Mouse (Mus musculus) bone marrow, adult 2 months (tissue): ENCODE data around the gene Olfr1274-ps. TPM values are rescaled to one million over a fixed set of nuclear protein-coding genes. Genes with fewer than 3 reads are reported as not detected.
"Not testable (repeated sequence)": the region's sequence is repeated elsewhere in the genome, so short reads cannot be mapped to it uniquely, and the experiment has no call there.

Experiments used
- H3K27ac ChIP-seq: fragments of 200-500 bp; 2 replicates; pipeline ENCODE4 v1.5.1; 2012; ENCODE audit warnings: low read depth, mild to moderate bottlenecking, control low read depth, inconsistent platforms, low read length; ENCODE audit not compliant: control insufficient read depth, poor library complexity, insufficient read depth
- H3K4me1 ChIP-seq: fragments of 200-500 bp; 2 replicates; pipeline ENCODE4 v1.6.1; 2011; ENCODE audit warnings: low read length; ENCODE audit not compliant: control insufficient read depth, insufficient read depth
- H3K4me3 ChIP-seq: fragments of 200-500 bp; replicated peaks from 2 replicates; pipeline ENCODE3; 2011; ENCODE audit warnings: mild to moderate bottlenecking, low read depth, low read length, control low read depth; ENCODE audit not compliant: control insufficient read depth
- WGBS: fragments of 180-500 bp; shearing (Covaris S2); methylation state at CpG from one replicate; pipeline ENCODE4 v1.1.7; 2018; 5-methylcytosine and 5-hydroxymethylcytosine counted together
- polyA plus RNA-seq: library from polyadenylated mRNA; stranded (reverse); fragments of >200 nt; gene quantifications from 2 replicates; pipeline ENCODE4 v1.2.4, GENCODE M21; 2011; ENCODE audit warnings: low replicate concordance; ENCODE audit not compliant: missing spikeins, insufficient read depth, insufficient read length

Olfr1274-ps gene
- not detected in 2 replicates for polyA plus RNA-seq

DNA sequence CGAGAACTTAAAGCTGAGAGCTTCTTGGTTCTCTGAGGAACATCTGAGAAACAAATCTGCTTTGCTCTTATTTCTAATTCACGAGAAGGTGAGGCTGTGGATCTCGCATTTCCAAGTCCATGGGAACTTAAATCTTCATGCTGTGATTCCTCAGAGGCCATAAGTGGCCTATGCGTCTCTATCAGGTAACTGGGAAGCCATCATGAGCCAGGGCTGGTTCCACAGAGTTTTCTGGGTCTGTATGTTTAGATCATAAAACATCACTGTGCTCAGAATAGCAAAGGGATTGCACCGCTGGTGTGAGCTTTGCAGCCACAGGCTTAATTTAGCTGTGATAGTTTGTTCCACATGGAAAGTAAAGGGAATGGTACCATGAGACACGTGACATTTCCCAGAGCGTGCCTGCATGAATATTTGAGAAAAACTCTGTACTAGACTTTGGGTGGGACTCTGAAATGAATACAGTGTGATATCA is at the start of gene Olfr1274-ps:
Gene Olfr1274-ps, plus strand, starts transcription at position 51 of the 475 bp plus-strand sequence.
- H3K4me1 ChIP-seq, H3K4me3 ChIP-seq, H3K27ac ChIP-seq: not testable (repeated sequence)
- WGBS, result 68% methylated on average over 5 of the region's 7 CpGs

- not testable (repeated sequence) for H3K4me1 ChIP-seq, H3K27ac ChIP-seq, H3K4me3 ChIP-seq
- WGBS, result no CpG with 5 or more reads among the region's 6 CpGs
These were observed 47.4 kb upstream of the Olfr1274-ps start for GRCm38 (mm10) chr2:90351047-90351446.

DNA sequence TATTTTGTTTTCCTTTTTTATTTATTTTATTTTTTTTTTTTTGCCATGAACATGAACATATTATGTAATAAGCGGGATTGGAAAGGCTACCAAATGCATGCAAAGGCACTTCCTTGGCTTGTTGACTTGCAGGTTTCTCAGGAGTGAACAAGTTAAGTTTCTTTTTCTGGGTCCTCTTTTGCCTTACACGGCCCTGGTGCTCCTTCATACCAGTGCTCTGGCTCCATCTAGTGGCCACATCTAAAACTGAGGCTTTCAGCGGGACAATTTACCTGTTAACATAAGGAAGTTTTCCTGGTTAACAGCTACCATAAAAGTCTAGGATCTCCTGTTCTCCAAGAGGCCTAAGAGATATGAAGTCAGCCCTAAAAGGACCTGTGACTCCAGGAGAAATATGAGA is 46.9 kb upstream of the Olfr1274-ps start:
- no CpG with 5 or more reads among the region's 3 CpGs for WGBS
- H3K4me3 ChIP-seq, H3K27ac ChIP-seq, H3K4me1 ChIP-seq: not testable (repeated sequence)

DNA sequence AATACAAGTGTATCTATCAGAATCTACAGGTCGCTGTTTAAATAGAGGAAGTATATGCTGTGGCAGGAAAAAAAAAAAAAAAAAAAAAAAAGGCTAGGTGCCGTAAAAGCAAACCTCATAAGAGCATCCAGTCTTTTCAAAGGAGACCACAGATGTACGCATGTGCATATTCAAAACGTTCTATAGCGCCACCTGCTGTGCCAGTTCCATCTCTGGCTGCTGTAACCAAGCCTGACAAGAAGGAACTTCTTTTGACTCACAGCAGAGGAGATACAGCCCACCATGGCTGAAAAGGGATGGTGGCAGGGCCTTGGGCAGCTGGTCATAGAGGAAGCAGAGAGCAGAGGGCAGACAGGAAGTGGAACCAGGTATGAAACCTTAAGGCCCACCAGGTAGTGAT is 39.3 kb upstream of the Olfr1274-ps start:
- H3K4me3 ChIP-seq, H3K4me1 ChIP-seq, H3K27ac ChIP-seq: not testable (repeated sequence)
- no CpG with 5 or more reads among the region's 5 CpGs for WGBS

- not testable (repeated sequence) for H3K4me1 ChIP-seq, H3K4me3 ChIP-seq, H3K27ac ChIP-seq
- no CpG with 5 or more reads among the region's 4 CpGs for WGBS
These were observed 38.3 kb upstream of the Olfr1274-ps start for GRCm38 (mm10) chr2:90360199-90360598.

DNA sequence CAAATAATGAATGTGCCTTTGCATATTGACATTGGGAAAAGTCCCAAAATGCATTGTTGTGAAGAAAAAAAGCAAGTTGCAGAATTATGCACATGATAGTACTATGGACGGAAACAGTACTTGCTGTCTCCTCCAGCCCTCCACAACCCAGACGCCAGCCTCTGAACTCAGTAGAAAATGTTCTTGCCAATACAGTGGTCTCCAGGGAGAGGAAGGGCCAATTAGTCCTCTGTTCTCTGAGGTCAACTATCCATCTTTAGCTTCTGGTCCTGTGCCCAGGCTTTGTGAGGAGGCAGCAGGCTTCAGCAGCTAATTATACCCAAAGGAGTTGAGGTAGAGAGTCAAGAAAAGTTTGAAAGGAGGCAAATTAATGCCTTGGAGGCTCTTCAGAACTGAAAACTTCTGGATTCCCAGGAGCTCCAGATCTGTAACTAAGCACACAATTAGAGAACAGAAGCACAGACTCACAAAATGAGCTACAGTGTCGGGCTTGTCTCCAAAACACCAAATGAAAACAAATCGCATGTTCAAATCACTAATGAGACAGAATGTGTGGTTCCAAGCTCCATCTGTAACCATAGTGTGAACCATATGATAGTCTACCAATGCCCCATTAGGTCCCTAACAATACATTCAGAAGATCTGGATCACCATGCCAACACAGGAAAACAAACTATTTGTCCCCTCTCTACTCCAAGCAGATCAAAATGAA is 15.8 kb downstream of the Olfr1274-ps start:
- H3K4me3 ChIP-seq, H3K27ac ChIP-seq, H3K4me1 ChIP-seq: not testable (repeated sequence)
- 84% methylated on average over 4 of the region's 4 CpGs for WGBS

- WGBS, result 78% methylated on average over 6 of the region's 6 CpGs
- not testable (repeated sequence) for H3K27ac ChIP-seq, H3K4me3 ChIP-seq, H3K4me1 ChIP-seq
These were observed 23.8 kb downstream of the Olfr1274-ps start for GRCm38 (mm10) chr2:90422282-90422681.

DNA sequence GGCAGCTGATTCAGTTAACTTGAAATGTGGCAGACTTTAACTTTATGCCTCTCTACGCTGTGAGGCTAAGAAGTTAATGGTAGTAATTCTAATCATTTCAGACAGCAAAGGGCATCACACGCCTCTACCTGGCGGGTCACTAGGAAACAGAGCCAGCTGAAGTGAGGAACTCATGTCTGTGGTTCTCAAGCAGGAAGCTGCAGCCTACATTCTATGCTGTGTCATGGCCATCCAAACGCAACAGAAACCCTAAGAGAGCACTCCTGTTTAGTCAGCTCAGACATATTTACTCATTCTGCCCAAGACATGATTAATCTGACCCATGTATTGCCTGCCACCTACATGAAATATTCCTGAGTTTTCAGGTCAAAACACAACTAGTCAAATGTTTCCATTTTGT is 26.5 kb downstream of the Olfr1274-ps start:
- not testable (repeated sequence) for H3K4me1 ChIP-seq, H3K4me3 ChIP-seq, H3K27ac ChIP-seq
- no CpG with 5 or more reads among the region's 4 CpGs for WGBS

GRCm38 (mm10) chr2:90428988-90429717 is 30.7 kb downstream of the Olfr1274-ps start:
- H3K4me3 ChIP-seq, H3K27ac ChIP-seq, H3K4me1 ChIP-seq: not testable (repeated sequence)
- no CpG with 5 or more reads among the region's 11 CpGs for WGBS

DNA sequence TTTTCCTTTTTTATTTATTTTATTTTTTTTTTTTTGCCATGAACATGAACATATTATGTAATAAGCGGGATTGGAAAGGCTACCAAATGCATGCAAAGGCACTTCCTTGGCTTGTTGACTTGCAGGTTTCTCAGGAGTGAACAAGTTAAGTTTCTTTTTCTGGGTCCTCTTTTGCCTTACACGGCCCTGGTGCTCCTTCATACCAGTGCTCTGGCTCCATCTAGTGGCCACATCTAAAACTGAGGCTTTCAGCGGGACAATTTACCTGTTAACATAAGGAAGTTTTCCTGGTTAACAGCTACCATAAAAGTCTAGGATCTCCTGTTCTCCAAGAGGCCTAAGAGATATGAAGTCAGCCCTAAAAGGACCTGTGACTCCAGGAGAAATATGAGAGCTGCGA is 31.3 kb downstream of the Olfr1274-ps start:
- no CpG with 5 or more reads among the region's 4 CpGs for WGBS
- H3K27ac ChIP-seq, H3K4me3 ChIP-seq, H3K4me1 ChIP-seq: not testable (repeated sequence)

DNA sequence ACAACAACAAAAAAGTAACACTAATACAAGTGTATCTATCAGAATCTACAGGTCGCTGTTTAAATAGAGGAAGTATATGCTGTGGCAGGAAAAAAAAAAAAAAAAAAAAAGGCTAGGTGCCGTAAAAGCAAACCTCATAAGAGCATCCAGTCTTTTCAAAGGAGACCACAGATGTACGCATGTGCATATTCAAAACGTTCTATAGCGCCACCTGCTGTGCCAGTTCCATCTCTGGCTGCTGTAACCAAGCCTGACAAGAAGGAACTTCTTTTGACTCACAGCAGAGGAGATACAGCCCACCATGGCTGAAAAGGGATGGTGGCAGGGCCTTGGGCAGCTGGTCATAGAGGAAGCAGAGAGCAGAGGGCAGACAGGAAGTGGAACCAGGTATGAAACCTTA is 39.0 kb downstream of the Olfr1274-ps start:
- not testable (repeated sequence) for H3K4me3 ChIP-seq, H3K27ac ChIP-seq, H3K4me1 ChIP-seq
- WGBS, result 20% methylated on average over 2 of the region's 5 CpGs

GRCm38 (mm10) chr2:90440169-90440568 is 41.7 kb downstream of the Olfr1274-ps start:
- H3K27ac ChIP-seq, H3K4me3 ChIP-seq, H3K4me1 ChIP-seq: not testable (repeated sequence)

GRCm38 (mm10) chr2:90441811-90442210 is 43.3 kb downstream of the Olfr1274-ps start:
- H3K4me3 ChIP-seq, H3K4me1 ChIP-seq, H3K27ac ChIP-seq: not testable (repeated sequence)
- whole genome bisulfite sequencing, result 81% methylated on average over 4 of the region's 4 CpGs
